Mouse (Mus musculus): ENCODE measurements around the gene Pkdcc.

DNA sequence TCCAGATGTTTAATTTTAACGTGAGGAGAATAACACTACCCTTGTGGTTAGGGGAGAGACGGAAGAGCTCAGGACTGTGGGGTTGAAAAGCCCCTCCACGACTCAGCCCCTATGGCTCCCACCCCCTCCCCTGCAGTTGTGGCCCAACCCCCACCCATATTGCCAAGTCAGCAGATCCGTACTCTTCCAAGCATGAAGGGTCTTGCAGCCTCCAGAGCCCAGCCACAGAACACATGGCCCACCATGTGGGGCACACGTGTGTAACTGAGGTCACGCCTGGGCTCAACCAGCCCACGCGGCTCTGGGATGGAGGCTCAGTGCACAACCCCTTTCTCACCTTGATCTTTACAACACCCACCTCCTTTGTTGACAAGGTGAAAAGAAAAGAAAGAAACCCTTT is 21.1 kb downstream of the Pkdcc start:
- TF ChIP-seq GATA1 (IDR thresholded peaks at IDR 0.05; ENCODE audit: low read length): no peak
- no peak for TF ChIP-seq TAL1 (IDR thresholded peaks at IDR 0.05; ENCODE audit: low read length)

Data from erythroblast, embryonic 14.5 days (primary cell).